Mouse (Mus musculus) midbrain, embryonic 14.5 days (tissue): ENCODE results near the gene Tmed9. TPM values are rescaled to one million over a fixed set of nuclear protein-coding genes. Genes with fewer than 3 reads are reported as not detected.
A peak's percentile ranks its signal among the peaks of the same experiment; 100 is the strongest.

ENCODE experiments used
- ATAC-seq: fragments of 200-750 bp; cut with Nextera tagmentation; 2 replicates; pipeline ENCODE4 v1.8.0; 2017; ENCODE audit warnings: moderate number of reproducible peaks, moderate library complexity; ENCODE audit not compliant: low FRiP score, low TSS enrichment
- DNase-seq: peaks from one replicate; pipeline ENCODE4 v3.0.0-alpha.2; 2015
- H3K27ac ChIP-seq: fragments of 300-500 bp; sonication (generic); replicated peaks from 2 replicates; pipeline ENCODE4 v1.5.1; 2014; ENCODE audit warnings: mild to moderate bottlenecking, low read depth, low read length, moderate library complexity
- H3K27me3 ChIP-seq: fragments of 300-500 bp; sonication (generic); 2 replicates; pipeline ENCODE4 v1.6.1; 2014; ENCODE audit warnings: low read length, control low read depth, mixed read lengths; ENCODE audit not compliant: control insufficient read depth, insufficient read depth
- H3K36me3 ChIP-seq: fragments of 300-500 bp; sonication (generic); 2 replicates; pipeline ENCODE4 v1.6.1; 2014; ENCODE audit warnings: low read length, control low read depth; ENCODE audit not compliant: control insufficient read depth, insufficient read depth
- H3K4me1 ChIP-seq: fragments of 300-500 bp; sonication (generic); 2 replicates; pipeline ENCODE4 v1.6.1; 2014; ENCODE audit warnings: mild to moderate bottlenecking, antibody characterized with exemption, low read length, control low read depth; ENCODE audit not compliant: control insufficient read depth, insufficient read depth
- H3K4me2 ChIP-seq: fragments of 300-500 bp; sonication (generic); 2 replicates; pipeline ENCODE4 v1.6.1; 2014; ENCODE audit warnings: mild to moderate bottlenecking, low read length, moderate library complexity
- H3K4me3 ChIP-seq: fragments of 300-500 bp; sonication (generic); replicated peaks from 2 replicates; pipeline ENCODE4 v1.5.1; 2014; ENCODE audit warnings: low read depth, low read length
- H3K9ac ChIP-seq: fragments of 300-500 bp; sonication (generic); replicated peaks from 2 replicates; pipeline ENCODE4 v1.6.1; 2014; ENCODE audit warnings: mild to moderate bottlenecking, low read length, moderate library complexity
- H3K9me3 ChIP-seq: fragments of 300-500 bp; sonication (generic); 2 replicates; pipeline ENCODE4 v1.6.1; 2016; ENCODE audit warnings: low read length, control low read depth, mixed read lengths; ENCODE audit not compliant: control insufficient read depth
- whole genome bisulfite sequencing: fragments of 180-500 bp; shearing (Covaris S2); extraction: QIAGEN DNeasy Blood & Tissue Kit; methylation state at CpG from one replicate; pipeline ENCODE4 v1.1.7; 2014; 5-methylcytosine and 5-hydroxymethylcytosine counted together
- polyA plus RNA-seq: library from polyadenylated mRNA; unstranded; fragments of >200 nt; fragmentation: Nextera tagmentation; extraction: Ambion mirVana; gene quantifications from 2 replicates; pipeline ENCODE4 v1.2.1, GENCODE M21; 2014

Gene Tmed9
- polyA plus RNA-seq, result 61.3 and 126 TPM in 2 replicates

DNA sequence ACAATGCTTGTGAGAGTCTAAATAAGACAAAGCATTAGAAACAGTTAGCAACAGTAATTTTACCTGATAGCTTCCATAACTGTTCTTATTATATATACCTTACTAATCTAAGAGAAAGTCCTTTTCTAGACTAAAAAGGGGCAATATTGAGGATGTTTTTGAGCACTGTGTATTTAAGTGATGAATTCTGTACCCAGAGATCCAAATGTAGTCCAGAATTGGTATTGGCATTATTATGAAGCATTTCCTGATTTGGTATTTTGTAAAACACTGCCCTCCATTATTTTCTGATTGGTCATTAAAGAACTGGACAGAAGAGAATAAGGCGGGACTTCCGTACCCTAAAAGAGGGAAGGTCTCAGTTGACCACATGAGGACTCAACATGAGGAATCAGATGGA is at the start of gene Tmed9:
Gene Tmed9, plus strand, starts transcription at position 301 of the 400 bp plus-strand sequence.
- ATAC-seq, result no peak

DNA sequence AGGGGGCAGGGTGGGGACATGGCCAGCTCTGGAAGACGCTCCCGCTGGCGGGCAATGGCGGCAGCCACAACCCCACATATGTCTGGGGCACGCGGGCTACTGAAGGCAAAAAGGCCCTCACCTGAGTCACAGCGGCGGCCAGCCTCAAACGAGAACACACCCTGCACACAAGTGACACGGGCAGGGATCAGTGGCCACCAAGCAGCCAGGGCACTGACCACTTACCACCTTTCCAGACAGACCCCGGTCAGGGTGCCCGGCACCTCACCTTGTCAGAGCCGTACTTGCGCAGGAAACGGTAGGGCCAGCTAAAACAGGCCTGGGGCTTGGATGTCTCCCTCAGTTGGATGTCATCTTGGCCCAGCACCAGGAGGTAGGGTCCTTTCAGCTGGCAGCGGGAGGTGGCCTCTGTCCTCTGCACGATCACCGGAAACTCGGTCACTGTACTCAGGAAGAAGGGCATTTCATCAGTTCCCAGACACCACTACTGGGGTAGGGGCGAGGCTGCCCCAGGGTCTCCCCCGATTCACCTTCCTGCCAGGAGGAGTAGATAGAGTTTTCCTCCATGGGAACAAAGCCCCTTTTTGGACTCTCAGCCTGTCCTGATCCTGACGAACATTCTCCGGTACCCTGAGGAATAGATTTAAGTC is 49.5 kb upstream of the Tmed9 start:
- H3K4me1 ChIP-seq, result no peaks in the 10 kb centered on the region
- H3K9me3 ChIP-seq, result no peaks in the 10 kb centered on the region
- no peak overlapping the region for H3K9ac ChIP-seq
- H3K4me2 ChIP-seq, result no peak overlapping the region
- no peak for ATAC-seq
- H3K4me3 ChIP-seq, result no peak overlapping the region
- no peak for DNase-seq
- H3K27ac ChIP-seq, result no peak overlapping the region
- H3K27me3 ChIP-seq, result no peaks in the 10 kb centered on the region
- peaks cover 11% of the 10 kb centered on the region for H3K36me3 ChIP-seq
- WGBS, result 89% methylated on average over 23 of the region's 23 CpGs

More for the DNA sequence above, at the start of gene Tmed9:
- 100% methylated on average over 2 of the region's 2 CpGs for WGBS
- no peak for DNase-seq
- peaks cover 6% of the 10 kb centered on the region; the same call in 1 of the 2 replicates for H3K36me3 ChIP-seq
- no peak within 1 kb of the TSS for H3K27ac ChIP-seq
- H3K27me3 ChIP-seq, result no peaks in the 10 kb centered on the region
- H3K9me3 ChIP-seq, result no peaks in the 10 kb centered on the region
- no peak within 1 kb of the TSS for H3K4me2 ChIP-seq
- peaks cover 21% of the 10 kb centered on the region for H3K4me1 ChIP-seq
- H3K9ac ChIP-seq, result no peak within 1 kb of the TSS
- no peak within 1 kb of the TSS for H3K4me3 ChIP-seq

DNA sequence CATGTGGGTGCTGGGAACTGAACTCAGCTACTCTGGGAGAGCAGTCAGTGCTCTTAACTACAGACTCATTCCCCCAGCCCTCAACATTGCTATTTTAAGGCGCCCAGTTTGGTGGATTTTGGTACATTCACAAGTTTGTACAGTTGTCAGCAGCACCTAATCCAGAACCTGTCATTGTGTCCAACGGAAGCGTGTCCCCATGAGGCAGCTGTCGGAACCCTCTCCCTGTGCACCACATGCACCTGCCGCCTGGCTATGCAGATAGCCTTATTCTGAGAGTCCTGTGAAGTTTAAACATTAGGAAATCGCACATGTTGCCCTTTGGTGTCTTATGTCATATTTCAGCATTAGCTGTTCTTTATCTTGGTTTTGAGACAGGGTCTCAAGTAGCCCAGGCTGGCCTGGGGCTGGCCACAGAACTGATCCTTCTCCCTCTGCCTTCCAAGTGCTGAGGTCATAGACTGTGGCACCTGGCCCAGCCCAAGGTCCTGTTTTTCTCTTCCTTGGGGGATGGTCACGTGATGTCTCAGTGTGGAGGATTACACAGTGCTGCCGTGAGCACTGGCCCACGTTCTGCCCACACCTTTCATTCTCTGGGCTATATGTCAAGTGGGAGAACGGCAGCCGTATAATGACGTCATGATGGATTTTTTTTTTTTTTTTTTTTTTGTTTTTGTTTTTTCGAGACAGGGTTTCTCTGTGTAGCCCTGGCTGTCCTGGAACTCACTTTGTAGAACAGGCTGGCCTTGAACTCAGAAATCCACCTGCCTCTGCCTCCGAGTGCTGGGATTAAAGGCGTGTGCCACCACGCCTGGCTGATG is 47.6 kb upstream of the Tmed9 start:
- no peak for ATAC-seq

DNA sequence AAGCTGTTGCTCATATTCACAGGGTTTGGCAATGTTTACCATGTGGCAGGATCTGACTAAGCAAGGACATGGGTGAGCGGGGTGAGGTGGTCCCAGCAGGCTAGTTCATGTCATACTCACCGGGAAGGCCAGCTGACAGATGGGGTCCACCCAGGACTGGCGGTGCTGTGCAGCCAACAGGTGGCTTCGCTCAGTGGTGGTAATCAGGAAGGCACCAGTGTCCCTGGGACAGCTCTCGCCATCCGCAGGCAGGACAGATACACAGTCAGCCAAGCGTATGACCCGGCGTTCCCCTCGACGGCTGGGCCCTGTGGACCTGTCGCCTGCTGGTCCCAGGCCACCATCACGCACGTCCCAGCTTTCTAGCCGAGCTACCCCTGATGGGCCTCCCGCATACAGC is 46.3 kb upstream of the Tmed9 start:
- ATAC-seq, result no peak
- Histone ChIP-seq H3K36me3 (peaks cover 41% of the 10 kb centered on the region), H3K27me3 (no peaks in the 10 kb centered on the region), H3K9ac (no peak overlapping the region), H3K4me2 (no peak overlapping the region), H3K9me3 (no peaks in the 10 kb centered on the region), H3K4me3 (no peak overlapping the region), H3K4me1 (no peaks in the 10 kb centered on the region), H3K27ac (no peak overlapping the region)
- DNase-seq, result no peak
- 87% methylated on average over 16 of the region's 16 CpGs for WGBS

More for the DNA sequence above, 47.6 kb upstream of the Tmed9 start:
- Histone ChIP-seq H3K4me3 (no peak overlapping the region), H3K4me2 (no peak overlapping the region), H3K27ac (no peak overlapping the region), H3K36me3 (peaks cover 29% of the 10 kb centered on the region), H3K27me3 (no peaks in the 10 kb centered on the region), H3K4me1 (no peaks in the 10 kb centered on the region), H3K9ac (no peak overlapping the region), H3K9me3 (no peaks in the 10 kb centered on the region)
- no peak for DNase-seq
- WGBS, result 81% methylated on average over 16 of the region's 16 CpGs

DNA sequence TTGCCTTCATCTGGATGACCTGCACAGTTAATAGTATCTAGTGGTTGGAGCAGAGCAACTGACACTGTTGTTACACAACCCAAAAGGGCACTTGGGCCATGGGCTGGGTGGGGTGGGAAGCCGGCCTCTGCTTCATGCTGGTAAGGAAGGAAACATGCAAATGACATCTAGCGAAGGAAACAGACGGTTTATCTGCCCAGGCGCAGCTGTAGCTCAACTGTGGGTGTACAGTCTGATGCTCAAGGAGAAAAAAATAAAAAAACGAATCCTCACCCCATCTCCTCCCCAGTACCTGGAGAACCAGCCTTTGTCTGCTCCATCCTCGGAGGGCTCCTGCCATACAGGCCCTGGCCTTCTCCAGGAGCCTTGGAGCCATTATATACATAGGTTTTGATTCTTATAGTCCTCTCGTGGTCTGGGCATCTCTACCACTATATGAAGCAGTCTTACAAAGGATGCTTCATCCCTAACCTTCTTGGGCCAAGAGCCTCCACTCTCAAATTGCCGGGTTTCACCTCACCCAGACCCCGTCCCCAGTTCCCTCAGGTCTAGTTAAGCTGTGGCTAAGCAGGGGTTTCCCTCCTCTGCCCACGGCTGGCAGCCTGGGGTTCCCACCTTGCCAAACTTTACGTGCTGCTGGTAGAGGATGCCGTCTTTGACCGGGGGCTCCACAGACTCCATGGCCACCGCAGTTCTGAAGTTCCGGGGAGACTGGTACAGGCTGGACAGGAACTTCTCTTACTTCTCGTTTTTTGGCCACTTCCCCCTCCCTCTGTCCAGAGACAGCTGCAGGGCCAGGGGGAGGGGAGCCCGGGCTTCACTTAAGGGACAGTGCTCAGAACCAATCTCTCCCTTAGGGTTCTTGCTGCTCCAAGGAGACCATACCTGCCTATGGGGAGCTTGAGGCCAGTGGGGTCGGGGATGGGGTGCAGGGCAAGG is 45.4 kb upstream of the Tmed9 start:
- no peak overlapping the region for H3K9ac ChIP-seq
- WGBS, result 85% methylated on average over 18 of the region's 18 CpGs
- H3K27me3 ChIP-seq, result no peaks in the 10 kb centered on the region
- no peak overlapping the region for H3K4me2 ChIP-seq
- DNase-seq (no peak), ATAC-seq (no peak)
- H3K4me1 ChIP-seq, result no peaks in the 10 kb centered on the region
- no peak overlapping the region for H3K4me3 ChIP-seq
- peaks cover 48% of the 10 kb centered on the region for H3K36me3 ChIP-seq
- no peaks in the 10 kb centered on the region for H3K9me3 ChIP-seq
- no peak overlapping the region for H3K27ac ChIP-seq

DNA sequence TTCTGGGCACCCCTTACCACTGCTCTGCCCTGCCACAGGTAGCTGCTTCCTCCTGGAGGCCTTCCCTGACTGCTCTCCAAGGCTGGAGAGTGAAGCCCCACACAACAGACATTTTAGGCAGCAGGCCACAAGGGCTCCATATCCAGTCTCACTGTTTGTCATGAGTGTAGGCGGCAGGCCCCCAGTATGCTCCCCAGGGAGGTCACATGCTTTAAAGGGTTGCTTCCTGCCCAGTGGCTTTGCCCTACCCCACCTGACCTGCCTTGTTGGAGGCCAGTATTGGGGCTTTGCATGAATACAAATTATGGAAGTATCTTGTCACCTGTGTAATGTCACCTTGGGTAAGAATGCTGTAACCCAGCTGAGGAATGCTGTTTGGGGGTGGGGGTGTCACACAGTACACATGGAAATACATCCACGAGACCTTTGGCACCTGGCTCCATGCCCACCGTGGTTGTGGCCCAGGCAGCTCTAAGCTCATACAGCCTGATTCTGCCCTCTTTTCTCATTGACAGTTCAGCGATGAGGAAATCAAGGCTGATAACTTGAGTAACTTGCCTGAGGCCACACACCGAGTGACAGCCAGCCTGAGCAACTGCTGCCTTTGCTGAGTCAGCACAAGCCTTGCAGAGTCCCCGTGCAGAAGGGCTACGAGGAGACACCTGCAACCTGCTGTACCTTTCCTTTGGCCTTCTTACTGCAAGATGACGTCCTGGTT is 44.2 kb upstream of the Tmed9 start, which contains the start of gene Dok3:
Gene Dok3, minus strand, starts transcription at position 99 of the 718 bp plus-strand sequence.
- H3K9me3 ChIP-seq, result no peaks in the 10 kb centered on the region
- 90% methylated on average over 8 of the region's 8 CpGs for WGBS
- DNase-seq (no peak), ATAC-seq (no peak)
- H3K4me2 ChIP-seq, result no peak within 1 kb of the TSS
- no peak within 1 kb of the TSS for H3K4me3 ChIP-seq
- H3K4me1 ChIP-seq, result no peaks in the 10 kb centered on the region
- H3K36me3 ChIP-seq, result peaks cover 58% of the 10 kb centered on the region
- no peak within 1 kb of the TSS for H3K9ac ChIP-seq
- no peaks in the 10 kb centered on the region for H3K27me3 ChIP-seq
- H3K27ac ChIP-seq, result no peak within 1 kb of the TSS

DNA sequence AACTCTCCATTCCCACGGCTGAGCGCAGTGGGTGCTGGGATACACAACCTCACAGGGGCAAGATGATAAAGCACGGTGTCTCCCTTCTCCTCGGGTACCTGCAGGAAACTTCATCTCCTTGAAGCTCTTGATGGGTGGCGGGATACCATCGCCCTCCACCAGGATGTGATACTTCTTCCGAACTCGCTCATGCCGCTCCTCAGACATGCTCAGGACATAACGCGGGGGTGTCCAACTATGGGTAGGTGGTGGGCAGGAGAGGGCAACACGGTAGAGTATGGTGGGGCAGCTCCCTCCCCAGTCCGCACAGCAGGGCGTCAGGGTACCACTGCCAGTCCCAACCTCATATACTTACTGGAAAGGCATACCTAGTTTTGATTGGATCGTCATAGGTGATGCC is 38.3 kb upstream of the Tmed9 start:
- peaks cover 71% of the 10 kb centered on the region for H3K36me3 ChIP-seq
- peak overlapping the region; percentile 94 for H3K4me2 ChIP-seq
- H3K9ac ChIP-seq, result no peak overlapping the region; the same call in 1 of the 2 replicates
- DNase-seq (no peak), ATAC-seq (no peak)
- WGBS, result 97% methylated on average over 15 of the region's 15 CpGs
- peak overlapping the region; percentile 79 for H3K4me3 ChIP-seq
- no peaks in the 10 kb centered on the region for H3K27me3 ChIP-seq
- H3K27ac ChIP-seq, result no peak overlapping the region
- peaks cover 9% of the 10 kb centered on the region for H3K4me1 ChIP-seq
- no peaks in the 10 kb centered on the region for H3K9me3 ChIP-seq

DNA sequence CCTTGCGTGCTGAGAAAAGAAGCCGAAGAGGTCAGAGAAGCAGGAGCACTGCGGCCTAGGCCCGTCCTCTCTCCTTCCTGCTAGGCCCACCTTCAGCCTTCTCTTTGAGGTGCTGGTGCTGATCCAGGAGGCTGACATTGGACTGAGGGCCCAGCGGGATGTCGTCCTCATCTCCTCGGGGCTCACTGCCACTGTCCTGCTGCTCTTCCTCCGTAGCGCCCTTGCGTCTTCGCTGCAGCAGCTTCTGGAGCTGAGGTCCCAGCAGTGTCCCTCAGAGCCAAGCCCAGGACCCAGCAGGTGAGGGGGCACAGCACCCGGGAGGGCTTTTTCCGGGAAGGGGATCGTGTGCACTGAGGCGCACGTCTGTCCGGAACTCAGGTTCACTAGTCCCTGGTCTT is 37.7 kb upstream of the Tmed9 start:
- no peaks in the 10 kb centered on the region for H3K9me3 ChIP-seq
- H3K9ac ChIP-seq, result peak overlapping the region; percentile 74
- H3K27me3 ChIP-seq, result no peaks in the 10 kb centered on the region
- H3K4me1 ChIP-seq, result peaks cover 9% of the 10 kb centered on the region
- 17% methylated on average over 17 of the region's 17 CpGs for WGBS
- DNase-seq (no peak), ATAC-seq (no peak; the same call in 1 of the 2 replicates)
- H3K36me3 ChIP-seq, result peaks cover 71% of the 10 kb centered on the region
- H3K27ac ChIP-seq, result peak overlapping the region; percentile 82
- peak overlapping the region; percentile 79 for H3K4me3 ChIP-seq
- H3K4me2 ChIP-seq, result peak overlapping the region; percentile 94
